Mouse (Mus musculus) adrenal gland, postnatal 25 days (tissue): ENCODE results near the gene Slc48a1. TPM values are rescaled to one million over a fixed set of nuclear protein-coding genes. Genes with fewer than 3 reads are reported as not detected.

Experiments
- DNase-seq: peaks from one replicate; pipeline ENCODE4 v3.0.0; 2021; ENCODE audit warnings: mixed read lengths
- total RNA-seq: library from RNA; stranded (reverse); gene quantifications from 2 replicates; pipeline ENCODE4 v1.2.3, GENCODE M21; 2021

Slc48a1 gene
- total RNA-seq, 1 experiment from 2014 or later, result 92.4 TPM

- peak; percentile 82 for DNase-seq
Observed at GRCm38 (mm10) chr15:97782749-97783105, 4.4 kb downstream of the Slc48a1 start.

- DNase-seq, result peak; percentile 96
Observed at GRCm38 (mm10) chr15:97784092-97784559, 5.8 kb downstream of the Slc48a1 start.

GRCm38 (mm10) chr15:97784561-97785161, 6.3 kb downstream of the Slc48a1 start:
- DNase-seq, result no peak

- DNase-seq, result peak; percentile 42
Observed at GRCm38 (mm10) chr15:97785731-97786411, 7.6 kb downstream of the Slc48a1 start.

- DNase-seq, result no peak
Observed at GRCm38 (mm10) chr15:97786412-97787112, 8.2 kb downstream of the Slc48a1 start.

GRCm38 (mm10) chr15:97787148-97787798, 9.0 kb downstream of the Slc48a1 start:
- DNase-seq, result no peak

- DNase-seq, result no peak
Observed at GRCm38 (mm10) chr15:97787799-97788667, 9.7 kb downstream of the Slc48a1 start.

GRCm38 (mm10) chr15:97788821-97789220, 10.5 kb downstream of the Slc48a1 start:
- DNase-seq, result peak; percentile 64

GRCm38 (mm10) chr15:97789761-97790505, 11.6 kb downstream of the Slc48a1 start:
- peak; percentile 79 for DNase-seq

GRCm38 (mm10) chr15:97791126-97791700, 12.9 kb downstream of the Slc48a1 start:
- DNase-seq, result no peak

- no peak for DNase-seq
Observed at GRCm38 (mm10) chr15:97793386-97794153, 15.2 kb downstream of the Slc48a1 start.

- no peak for DNase-seq
Observed at GRCm38 (mm10) chr15:97794268-97794667, 15.9 kb downstream of the Slc48a1 start.

- DNase-seq, result no peak
Observed at GRCm38 (mm10) chr15:97795559-97796235, 17.4 kb downstream of the Slc48a1 start.

GRCm38 (mm10) chr15:97796674-97797310, 18.5 kb downstream of the Slc48a1 start:
- DNase-seq, result no peak

- DNase-seq, result no peak
Observed at GRCm38 (mm10) chr15:97798134-97798533, 19.8 kb downstream of the Slc48a1 start.

GRCm38 (mm10) chr15:97799446-97799845, 21.1 kb downstream of the Slc48a1 start:
- no peak for DNase-seq

GRCm38 (mm10) chr15:97800853-97801252, 22.5 kb downstream of the Slc48a1 start:
- no peak for DNase-seq

- no peak for DNase-seq
Observed at GRCm38 (mm10) chr15:97801811-97802210, 23.5 kb downstream of the Slc48a1 start.

- no peak for DNase-seq
Observed at GRCm38 (mm10) chr15:97802575-97802974, 24.3 kb downstream of the Slc48a1 start.
